Mouse (Mus musculus) hindbrain, embryonic 16.5 days (tissue): ENCODE measurements around the gene Snx11. TPM values are rescaled to one million over a fixed set of nuclear protein-coding genes. Genes with fewer than 3 reads are reported as not detected.
A peak's percentile ranks its signal among the peaks of the same experiment; 100 is the strongest.

ENCODE experiments used
- ATAC-seq: fragments of 200-750 bp; cut with Nextera tagmentation; 2 replicates; pipeline ENCODE4 v1.8.0; 2017; ENCODE audit warnings: moderate TSS enrichment, moderate library complexity
- H3K27ac ChIP-seq: fragments of 300-500 bp; sonication (generic); 2 replicates; pipeline ENCODE4 v1.5.1; 2014; ENCODE audit warnings: low read depth, mild to moderate bottlenecking, control low read depth, low read length, moderate library complexity
- H3K27me3 ChIP-seq: fragments of 300-500 bp; sonication (generic); replicated peaks from 2 replicates; pipeline ENCODE4 v1.6.1; 2014; ENCODE audit warnings: low read length; ENCODE audit not compliant: control insufficient read depth, insufficient read depth
- H3K36me3 ChIP-seq: fragments of 300-500 bp; sonication (generic); 2 replicates; pipeline ENCODE4 v1.6.1; 2014; ENCODE audit warnings: mild to moderate bottlenecking, low read length, moderate library complexity, mixed read lengths; ENCODE audit not compliant: control insufficient read depth, insufficient read depth
- H3K4me1 ChIP-seq: fragments of 300-500 bp; sonication (generic); 2 replicates; pipeline ENCODE4 v1.6.1; 2014; ENCODE audit warnings: low read depth, low read length; ENCODE audit not compliant: control insufficient read depth, insufficient read depth
- H3K4me2 ChIP-seq: fragments of 300-500 bp; sonication (generic); 2 replicates; pipeline ENCODE4 v1.6.1; 2014; ENCODE audit warnings: mild to moderate bottlenecking, low read length, control low read depth, moderate library complexity
- H3K4me3 ChIP-seq: fragments of 300-500 bp; sonication (generic); 2 replicates; pipeline ENCODE4 v1.5.1; 2014; ENCODE audit warnings: mild to moderate bottlenecking, low read length, control low read depth, moderate library complexity
- H3K9ac ChIP-seq: fragments of 300-500 bp; sonication (generic); 2 replicates; pipeline ENCODE4 v1.6.1; 2014; ENCODE audit warnings: low read depth, mild to moderate bottlenecking, control low read depth, low read length, moderate library complexity
- H3K9me3 ChIP-seq: fragments of 300-500 bp; sonication (generic); 2 replicates; pipeline ENCODE4 v1.6.1; 2014; ENCODE audit warnings: mild to moderate bottlenecking, low read length, moderate library complexity; ENCODE audit not compliant: control insufficient read depth
- WGBS: fragments of 180-500 bp; shearing (Covaris S2); extraction: QIAGEN DNeasy Blood & Tissue Kit; methylation state at CpG from one replicate; pipeline ENCODE4 v1.1.7; 2014; 5-methylcytosine and 5-hydroxymethylcytosine counted together
- polyA plus RNA-seq: library from polyadenylated mRNA; unstranded; fragments of >200 nt; fragmentation: Nextera tagmentation; extraction: Ambion mirVana; gene quantifications from 2 replicates; pipeline ENCODE4 v1.2.1, GENCODE M21; 2015

The Snx11 gene
- polyA plus RNA-seq, 1 experiment from 2014 or later, result 52.2 TPM

- H3K9ac ChIP-seq, result no peak overlapping the region
- WGBS, result 72% methylated on average over 5 of the region's 5 CpGs
These were observed 19.0 kb downstream of the Snx11 start for GRCm38 (mm10) chr11:96758402-96758801.

GRCm38 (mm10) chr11:96757421-96757820 lies 19.9 kb downstream of the Snx11 start:
- Histone ChIP-seq H3K4me2 (no peak overlapping the region), H3K9ac (no peak overlapping the region), H3K27me3 (no peaks in the 10 kb centered on the region), H3K9me3 (no peaks in the 10 kb centered on the region), H3K4me1 (0 out of 2 replicates have a peak, but pooled peaks cover under 1% of the 10 kb centered on the region), H3K36me3 (no peaks in the 10 kb centered on the region), H3K27ac (no peak overlapping the region), H3K4me3 (no peak overlapping the region)
- ATAC-seq, result no peak
- 61% methylated on average over 4 of the region's 4 CpGs for WGBS

More at GRCm38 (mm10) chr11:96758402-96758801, 19.0 kb downstream of the Snx11 start:
- Histone ChIP-seq H3K4me1 (peaks cover 9% of the 10 kb centered on the region), H3K9me3 (no peaks in the 10 kb centered on the region), H3K36me3 (no peaks in the 10 kb centered on the region), H3K4me2 (no peak overlapping the region), H3K4me3 (no peak overlapping the region), H3K27me3 (no peaks in the 10 kb centered on the region), H3K27ac (no peak overlapping the region)
- ATAC-seq, result no peak

- H3K4me3 ChIP-seq, result no peak overlapping the region
- 96% methylated on average over 2 of the region's 2 CpGs for WGBS
- ATAC-seq, result no peak
- H3K27me3 ChIP-seq, result no peaks in the 10 kb centered on the region
- H3K36me3 ChIP-seq, result no peaks in the 10 kb centered on the region
- no peaks in the 10 kb centered on the region for H3K9me3 ChIP-seq
- H3K4me2 ChIP-seq, result no peak overlapping the region
- no peak overlapping the region for H3K9ac ChIP-seq
- no peaks in the 10 kb centered on the region for H3K4me1 ChIP-seq
- H3K27ac ChIP-seq, result no peak overlapping the region
These were observed 22.1 kb downstream of the Snx11 start for GRCm38 (mm10) chr11:96755298-96755697.

- Histone ChIP-seq H3K4me3 (no peak overlapping the region), H3K4me1 (peaks cover 6% of the 10 kb centered on the region), H3K9ac (no peak overlapping the region), H3K4me2 (peak overlapping the region; percentile 28), H3K36me3 (no peaks in the 10 kb centered on the region), H3K9me3 (no peaks in the 10 kb centered on the region), H3K27ac (peak overlapping the region; percentile 73), H3K27me3 (no peaks in the 10 kb centered on the region)
- no peak for ATAC-seq
- WGBS, result 57% methylated on average over 3 of the region's 3 CpGs
These were observed 29.8 kb downstream of the Snx11 start for GRCm38 (mm10) chr11:96747555-96747954.

- H3K36me3 ChIP-seq, result no peaks in the 10 kb centered on the region
- WGBS, result 34% methylated on average over 6 of the region's 6 CpGs
- H3K9ac ChIP-seq, result no peak overlapping the region
- ATAC-seq, result 0 out of 2 replicates have a peak, but pooled peaks have one; percentile 55
- peak overlapping the region; percentile 73 for H3K27ac ChIP-seq
- no peak overlapping the region for H3K4me3 ChIP-seq
- no peaks in the 10 kb centered on the region for H3K27me3 ChIP-seq
- peaks cover 14% of the 10 kb centered on the region for H3K4me1 ChIP-seq
- no peaks in the 10 kb centered on the region for H3K9me3 ChIP-seq
- peak overlapping the region; percentile 28; the same call in 1 of the 2 replicates for H3K4me2 ChIP-seq
These were observed 30.7 kb downstream of the Snx11 start for GRCm38 (mm10) chr11:96746648-96747047.

GRCm38 (mm10) chr11:96743891-96744290 lies 33.5 kb downstream of the Snx11 start:
- Histone ChIP-seq H3K9ac (no peak overlapping the region), H3K27ac (peak overlapping the region; percentile 81), H3K4me3 (no peak overlapping the region), H3K27me3 (no peaks in the 10 kb centered on the region), H3K36me3 (no peaks in the 10 kb centered on the region), H3K4me1 (peaks cover 14% of the 10 kb centered on the region), H3K9me3 (no peaks in the 10 kb centered on the region), H3K4me2 (no peak overlapping the region)
- no peak for ATAC-seq
- WGBS, result 74% methylated on average over 4 of the region's 4 CpGs

GRCm38 (mm10) chr11:96743000-96743399 lies 34.4 kb downstream of the Snx11 start:
- peak overlapping the region; percentile 81 for H3K27ac ChIP-seq

GRCm38 (mm10) chr11:96741995-96742394 lies 35.4 kb downstream of the Snx11 start:
- Histone ChIP-seq H3K4me3 (peak overlapping the region; percentile 5; the same call in 1 of the 2 replicates), H3K9ac (peak overlapping the region; percentile 43; the same call in 1 of the 2 replicates)

More at GRCm38 (mm10) chr11:96743000-96743399, 34.4 kb downstream of the Snx11 start:
- peak; percentile 38 for ATAC-seq
- Histone ChIP-seq H3K9ac (peak overlapping the region; percentile 11), H3K4me2 (peak overlapping the region; percentile 2), H3K36me3 (no peaks in the 10 kb centered on the region), H3K4me1 (peaks cover 14% of the 10 kb centered on the region), H3K9me3 (no peaks in the 10 kb centered on the region), H3K27me3 (no peaks in the 10 kb centered on the region), H3K4me3 (no peak overlapping the region)
- WGBS, result 26% methylated on average over 11 of the region's 11 CpGs

GRCm38 (mm10) chr11:96740796-96741195 lies 36.6 kb downstream of the Snx11 start:
- H3K9ac ChIP-seq, result 0 out of 2 replicates have a peak overlapping the region, but pooled peaks have one; percentile 30
- H3K36me3 ChIP-seq, result no peaks in the 10 kb centered on the region
- peaks cover 14% of the 10 kb centered on the region for H3K4me1 ChIP-seq
- ATAC-seq, result no peak
- peak overlapping the region; percentile 46 for H3K4me2 ChIP-seq
- peak overlapping the region; percentile 81 for H3K27ac ChIP-seq
- WGBS, result 49% methylated on average over 12 of the region's 12 CpGs
- no peak overlapping the region for H3K4me3 ChIP-seq
- no peaks in the 10 kb centered on the region for H3K9me3 ChIP-seq
- no peaks in the 10 kb centered on the region for H3K27me3 ChIP-seq

More at GRCm38 (mm10) chr11:96741995-96742394, 35.4 kb downstream of the Snx11 start:
- WGBS, result 14% methylated on average over 12 of the region's 12 CpGs
- no peaks in the 10 kb centered on the region for H3K27me3 ChIP-seq
- peak overlapping the region; percentile 81 for H3K27ac ChIP-seq
- no peaks in the 10 kb centered on the region for H3K36me3 ChIP-seq
- peaks cover 7% of the 10 kb centered on the region for H3K4me1 ChIP-seq
- H3K9me3 ChIP-seq, result no peaks in the 10 kb centered on the region
- peak; percentile 67 for ATAC-seq
- H3K4me2 ChIP-seq, result peak overlapping the region; percentile 46
